Mouse (Mus musculus) olfactory bulb, adult 2 months (tissue): ENCODE results near the gene Dnajc1. TPM values are rescaled to one million over a fixed set of nuclear protein-coding genes. Genes with fewer than 3 reads are reported as not detected.

ENCODE experiments used
- H3K27ac ChIP-seq: fragments of 200-500 bp; 2 replicates; pipeline ENCODE4 v1.5.1; 2012; ENCODE audit warnings: low read depth, low read length; ENCODE audit not compliant: insufficient read depth
- H3K4me1 ChIP-seq: fragments of 200-500 bp; 2 replicates; pipeline ENCODE4 v1.6.1; 2012; ENCODE audit warnings: low read length; ENCODE audit not compliant: control insufficient read depth, insufficient read depth
- H3K4me3 ChIP-seq: fragments of 200-500 bp; 2 replicates; pipeline ENCODE4 v1.5.1; 2012; ENCODE audit warnings: mild to moderate bottlenecking, low read depth, low read length, moderate library complexity; ENCODE audit not compliant: insufficient read depth
- CTCF ChIP-seq: fragments of 200-500 bp; IDR thresholded peaks from 2 replicates; pipeline ENCODE4 v1.5.1; 2012; ENCODE audit warnings: low read depth, mild to moderate bottlenecking, low read length, moderate library complexity; ENCODE audit not compliant: insufficient read depth
- POLR2A ChIP-seq: fragments of 200-500 bp; IDR thresholded peaks from 2 replicates; pipeline ENCODE4 v1.6.1; 2012; ENCODE audit warnings: mild to moderate bottlenecking, low read depth, low read length, moderate library complexity; ENCODE audit not compliant: insufficient read depth
- WGBS: fragments of 180-500 bp; shearing (Covaris S2); methylation state at CpG from one replicate; pipeline ENCODE4 v1.1.7; 2018; 5-methylcytosine and 5-hydroxymethylcytosine counted together
- polyA plus RNA-seq: library from polyadenylated mRNA; stranded (reverse); fragments of >200 nt; gene quantifications from 2 replicates; pipeline ENCODE4 v1.2.4, GENCODE M21; 2012; ENCODE audit warnings: low replicate concordance; ENCODE audit not compliant: missing spikeins, insufficient read depth, insufficient read length

The Dnajc1 gene
- polyA plus RNA-seq, 1 experiment, result not detected

- Histone ChIP-seq H3K4me1 (no peaks in the 10 kb centered on the region), H3K27ac (no peak overlapping the region), H3K4me3 (no peak overlapping the region)
- 81% methylated on average over 4 of the region's 4 CpGs for WGBS
- TF ChIP-seq POLR2A, result no peak
- no peak for TF ChIP-seq CTCF
Observed at GRCm38 (mm10) chr2:18195285-18195684, 197.3 kb downstream of the Dnajc1 start.

- Histone ChIP-seq H3K4me3 (no peak overlapping the region), H3K4me1 (no peaks in the 10 kb centered on the region), H3K27ac (no peak overlapping the region)
- TF ChIP-seq CTCF, result no peak
- no peak for TF ChIP-seq POLR2A
- WGBS, result 95% methylated on average over 2 of the region's 2 CpGs
Observed at GRCm38 (mm10) chr2:18188367-18188766, 204.3 kb downstream of the Dnajc1 start.

- H3K4me3 ChIP-seq, result no peak overlapping the region
- H3K4me1 ChIP-seq, result no peaks in the 10 kb centered on the region
- no peak overlapping the region for H3K27ac ChIP-seq
- TF ChIP-seq CTCF (no peak), POLR2A (no peak)
Observed at GRCm38 (mm10) chr2:18183079-18183478, 209.6 kb downstream of the Dnajc1 start.

- TF ChIP-seq POLR2A (no peak), CTCF (no peak)
- 81% methylated on average over 3 of the region's 3 CpGs for WGBS
- no peak overlapping the region for H3K4me3 ChIP-seq
- no peak overlapping the region for H3K27ac ChIP-seq
- no peaks in the 10 kb centered on the region for H3K4me1 ChIP-seq
Observed at GRCm38 (mm10) chr2:18181631-18182030, 211.0 kb downstream of the Dnajc1 start.

- Histone ChIP-seq H3K4me1 (peaks cover 2% of the 10 kb centered on the region; the same call in 1 of the 2 replicates), H3K4me3 (no peak overlapping the region), H3K27ac (no peak overlapping the region)
- 64% methylated on average over 5 of the region's 5 CpGs for WGBS
- TF ChIP-seq POLR2A (no peak), CTCF (no peak)
Observed at GRCm38 (mm10) chr2:18180323-18180722, 212.3 kb downstream of the Dnajc1 start.

- WGBS, result 74% methylated on average over 3 of the region's 3 CpGs
- Histone ChIP-seq H3K4me3 (no peak overlapping the region), H3K4me1 (peaks cover 2% of the 10 kb centered on the region; the same call in 1 of the 2 replicates), H3K27ac (no peak overlapping the region)
- TF ChIP-seq POLR2A, result no peak
- no peak for TF ChIP-seq CTCF
Observed at GRCm38 (mm10) chr2:18176235-18176634, 216.4 kb downstream of the Dnajc1 start.

- WGBS, result 67% methylated on average over 1 of the region's 1 CpGs
- Histone ChIP-seq H3K27ac (no peak overlapping the region), H3K4me1 (peaks cover 2% of the 10 kb centered on the region; the same call in 1 of the 2 replicates), H3K4me3 (no peak overlapping the region)
- TF ChIP-seq CTCF (no peak), POLR2A (no peak)
Observed at GRCm38 (mm10) chr2:18175234-18175633, 217.4 kb downstream of the Dnajc1 start.

- TF ChIP-seq CTCF (no peak), POLR2A (no peak)
- WGBS, result 77% methylated on average over 1 of the region's 1 CpGs
- H3K4me3 ChIP-seq, result no peak overlapping the region
- no peak overlapping the region for H3K27ac ChIP-seq
- H3K4me1 ChIP-seq, result no peaks in the 10 kb centered on the region
Observed at GRCm38 (mm10) chr2:18169174-18169948, 223.3 kb downstream of the Dnajc1 start.

GRCm38 (mm10) chr2:18165511-18165910 is 227.1 kb downstream of the Dnajc1 start:
- no peak overlapping the region for H3K27ac ChIP-seq
- no peak for TF ChIP-seq CTCF
- no peak for TF ChIP-seq POLR2A
- H3K4me3 ChIP-seq, result no peak overlapping the region
- no peaks in the 10 kb centered on the region for H3K4me1 ChIP-seq
- WGBS, result 64% methylated on average over 2 of the region's 2 CpGs

GRCm38 (mm10) chr2:18160992-18161391 is 231.6 kb downstream of the Dnajc1 start:
- TF ChIP-seq CTCF (no peak), POLR2A (no peak)
- 61% methylated on average over 5 of the region's 5 CpGs for WGBS
- Histone ChIP-seq H3K27ac (no peak overlapping the region), H3K4me3 (no peak overlapping the region), H3K4me1 (no peaks in the 10 kb centered on the region)
